Mouse (Mus musculus): ENCODE results near the gene Ddx39. TPM values are rescaled to one million over a fixed set of nuclear protein-coding genes. Genes with fewer than 3 reads are reported as not detected.

Gene Ddx39
- polyA plus RNA-seq, 1 experiment from 2014 or later: 106 TPM

DNA sequence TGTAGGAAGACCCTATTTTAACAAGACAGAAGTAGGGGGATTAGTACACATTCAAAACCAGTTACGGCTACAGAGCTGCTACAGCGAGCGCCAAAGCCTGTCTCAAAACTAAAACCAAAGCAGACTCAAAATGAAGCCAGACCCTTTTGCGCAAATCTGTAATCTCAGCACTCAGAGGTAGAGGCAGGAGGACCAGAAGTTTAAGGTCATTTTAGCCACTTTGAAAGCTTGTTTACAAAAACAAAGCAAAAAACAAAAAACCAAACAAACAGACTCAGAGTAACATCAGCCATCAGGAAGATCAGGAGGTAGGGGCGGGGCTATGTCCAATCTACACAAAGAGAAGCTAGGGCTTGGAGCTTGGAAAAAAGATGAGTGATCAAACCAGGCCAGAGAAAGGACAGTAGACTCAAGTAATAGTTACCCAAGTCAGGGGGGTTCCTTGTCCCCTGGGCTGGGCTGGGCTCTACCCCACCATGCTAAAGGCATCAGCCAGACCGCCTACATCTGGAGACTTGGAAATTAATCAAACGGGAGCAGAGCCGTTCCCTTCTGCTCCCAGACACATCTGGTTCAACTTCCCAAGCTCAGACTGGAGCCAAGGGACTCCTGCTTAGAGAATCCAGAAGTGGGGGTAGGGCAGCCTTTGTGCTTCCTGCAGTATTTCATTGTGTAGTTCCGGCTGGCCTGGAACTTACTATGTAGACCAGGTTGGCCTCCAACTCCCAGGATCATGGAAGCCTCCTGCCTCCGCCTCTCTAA, 24.2 kb downstream of the Ddx39 start:
- ATAC-seq (ENCODE audit: low read depth) (peak; percentile 67), DNase-seq (ENCODE audit: low spot score) (peak; percentile 92)
- Histone ChIP-seq H3K4me3 (ENCODE audit: low read depth, low read length) (no peak overlapping the region), H3K4me2 (ENCODE audit: low read depth, low read length) (peak overlapping the region; percentile 93), H3K36me3 (ENCODE audit: control insufficient read depth, insufficient read depth, low read length) (no peaks in the 10 kb centered on the region), H3K27me3 (replicated peaks; ENCODE audit: control insufficient read depth, insufficient read depth, low read length) (no peaks in the 10 kb centered on the region), H3K9ac (ENCODE audit: low read depth, low read length) (0 out of 2 replicates have a peak overlapping the region, but pooled peaks have one; percentile 28), H3K4me1 (ENCODE audit: control insufficient read depth, insufficient read depth, low read length) (peaks cover 26% of the 10 kb centered on the region), H3K27ac (replicated peaks; ENCODE audit: low read depth, low read length) (peak overlapping the region; percentile 70), H3K9me3 (ENCODE audit: control insufficient read depth, low read length) (no peaks in the 10 kb centered on the region)
- 53% methylated on average over 10 of the region's 10 CpGs for WGBS

DNA sequence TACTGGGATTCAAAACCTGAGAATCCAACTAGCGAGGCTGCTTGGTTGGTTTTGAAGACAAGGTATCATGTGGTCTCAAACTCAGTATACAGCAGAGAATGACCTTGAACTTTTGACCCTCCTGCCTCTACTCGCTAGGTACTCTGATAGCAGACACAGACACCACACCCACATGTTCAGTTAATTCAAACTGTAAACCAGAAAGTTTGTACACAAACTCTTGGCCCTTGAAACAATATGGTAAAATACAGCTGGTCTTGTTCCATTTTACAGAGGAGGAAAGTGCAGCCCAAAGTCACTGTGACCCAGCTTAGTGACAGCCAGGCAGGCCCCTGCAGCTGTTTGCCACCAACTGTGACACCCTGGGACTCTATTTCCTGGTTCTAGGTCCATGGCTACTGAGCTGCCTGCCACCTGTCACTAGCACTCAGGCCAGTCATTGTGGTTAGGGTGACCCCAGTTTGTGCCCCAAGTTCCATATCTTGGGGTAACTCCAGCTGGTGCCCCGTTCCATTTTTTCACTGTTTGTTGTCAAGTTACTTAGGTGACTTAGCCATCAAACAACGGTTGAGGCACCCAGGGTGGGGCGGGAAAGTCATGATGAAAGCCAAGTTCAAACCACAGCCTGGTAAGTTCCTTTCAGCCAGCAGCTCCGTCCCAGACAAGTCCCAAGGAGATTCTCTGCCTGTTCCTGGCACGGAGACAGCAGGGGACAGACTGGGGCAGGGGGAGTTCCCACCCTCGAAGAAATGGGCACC, 24.9 kb downstream of the Ddx39 start:
- Histone ChIP-seq H3K4me2 (ENCODE audit: low read depth, low read length) (peak overlapping the region; percentile 93), H3K36me3 (ENCODE audit: control insufficient read depth, insufficient read depth, low read length) (no peaks in the 10 kb centered on the region), H3K9ac (ENCODE audit: low read depth, low read length) (no peak overlapping the region), H3K27ac (replicated peaks; ENCODE audit: low read depth, low read length) (peak overlapping the region; percentile 70), H3K4me3 (ENCODE audit: low read depth, low read length) (peak overlapping the region; percentile 60), H3K4me1 (ENCODE audit: control insufficient read depth, insufficient read depth, low read length) (peaks cover 26% of the 10 kb centered on the region), H3K27me3 (replicated peaks; ENCODE audit: control insufficient read depth, insufficient read depth, low read length) (no peaks in the 10 kb centered on the region), H3K9me3 (ENCODE audit: control insufficient read depth, low read length) (no peaks in the 10 kb centered on the region)
- no peak for ATAC-seq (ENCODE audit: low read depth)
- WGBS: 28% methylated on average over 8 of the region's 8 CpGs
- DNase-seq (ENCODE audit: low spot score): no peak

DNA sequence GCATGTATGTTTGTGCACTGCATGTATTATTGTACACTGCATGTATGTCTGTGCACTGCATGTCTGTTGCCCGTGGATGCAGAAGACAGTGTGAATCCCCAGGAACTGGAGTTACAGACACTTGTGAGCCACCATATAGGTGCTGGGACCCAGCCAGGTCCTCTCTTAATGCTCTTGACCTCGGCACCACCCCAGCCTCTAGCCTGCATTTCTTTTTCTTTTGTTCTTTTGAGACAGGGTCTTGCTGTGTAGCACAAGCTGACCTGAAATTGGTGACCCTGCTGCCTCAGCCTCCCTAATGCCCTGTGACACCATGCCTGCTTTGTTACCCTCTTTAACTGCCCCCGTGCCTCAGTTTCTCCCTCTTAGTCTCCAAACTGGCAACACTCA, 25.6 kb downstream of the Ddx39 start:
- Histone ChIP-seq H3K27me3 (replicated peaks; ENCODE audit: control insufficient read depth, insufficient read depth, low read length) (no peaks in the 10 kb centered on the region), H3K36me3 (ENCODE audit: control insufficient read depth, insufficient read depth, low read length) (no peaks in the 10 kb centered on the region), H3K9me3 (ENCODE audit: control insufficient read depth, low read length) (no peaks in the 10 kb centered on the region), H3K27ac (replicated peaks; ENCODE audit: low read depth, low read length) (peak overlapping the region; percentile 70), H3K4me3 (ENCODE audit: low read depth, low read length) (peak overlapping the region; percentile 60), H3K4me1 (ENCODE audit: control insufficient read depth, insufficient read depth, low read length) (peaks cover 26% of the 10 kb centered on the region), H3K9ac (ENCODE audit: low read depth, low read length) (peak overlapping the region; percentile 75), H3K4me2 (ENCODE audit: low read depth, low read length) (peak overlapping the region; percentile 93)
- DNase-seq (ENCODE audit: low spot score): no peak
- 9% methylated on average over 3 of the region's 3 CpGs for WGBS
- ATAC-seq (ENCODE audit: low read depth): no peak; the same call in 1 of the 2 replicates

DNA sequence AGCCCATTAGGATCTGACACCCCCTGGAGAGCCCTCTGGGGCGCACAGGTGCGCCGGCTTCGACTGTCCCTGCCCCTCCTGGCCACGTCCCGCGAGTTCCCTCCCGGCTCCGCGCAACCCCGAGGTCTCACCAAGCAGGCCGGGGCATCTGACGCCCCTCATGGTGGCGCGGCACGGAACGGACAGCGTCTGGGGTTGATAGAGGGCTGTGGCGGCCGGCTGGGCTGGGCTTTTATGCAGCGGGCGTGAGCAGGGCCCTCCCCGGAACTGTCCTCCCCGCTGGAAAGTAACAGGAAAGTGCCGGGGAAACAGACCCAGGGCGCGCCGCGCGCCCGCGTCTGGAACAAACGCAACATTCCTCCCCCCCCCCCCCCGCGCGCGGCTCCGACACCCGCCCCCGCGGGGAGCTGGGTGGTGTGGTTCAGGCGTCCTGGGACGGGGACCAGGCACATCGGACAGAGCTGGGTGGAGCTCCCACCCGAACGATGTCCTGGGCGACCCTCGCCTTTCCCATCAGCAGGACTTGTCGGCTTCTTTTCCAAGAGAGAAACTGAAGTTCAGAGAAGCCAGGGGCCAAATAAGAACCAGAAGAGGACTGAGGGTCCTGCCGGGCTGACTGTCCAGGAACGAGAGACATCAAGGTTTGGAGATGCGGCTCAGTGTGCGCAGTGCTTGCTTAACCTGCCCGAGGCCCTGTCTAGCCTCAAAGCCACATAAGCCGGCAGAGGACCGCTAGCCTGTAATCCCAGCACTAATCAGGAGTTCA, 26.2 kb downstream of the Ddx39 start, which contains the start of gene Adgre5:
Gene Adgre5 (minus strand): TSS at position 351 of the 766 bp plus-strand sequence.
- Histone ChIP-seq H3K9me3 (ENCODE audit: control insufficient read depth, low read length) (no peaks in the 10 kb centered on the region), H3K27ac (replicated peaks; ENCODE audit: low read depth, low read length) (peak within 1 kb of the TSS; percentile 70), H3K36me3 (ENCODE audit: control insufficient read depth, insufficient read depth, low read length) (no peaks in the 10 kb centered on the region), H3K4me2 (ENCODE audit: low read depth, low read length) (peak within 1 kb of the TSS; percentile 93), H3K27me3 (replicated peaks; ENCODE audit: control insufficient read depth, insufficient read depth, low read length) (no peaks in the 10 kb centered on the region), H3K4me3 (ENCODE audit: low read depth, low read length) (peak within 1 kb of the TSS; percentile 60), H3K9ac (ENCODE audit: low read depth, low read length) (peak within 1 kb of the TSS; percentile 75), H3K4me1 (ENCODE audit: control insufficient read depth, insufficient read depth, low read length) (peaks cover 26% of the 10 kb centered on the region)
- DNase-seq (ENCODE audit: low spot score): peak; percentile 73
- 2% methylated on average over 41 of the region's 56 CpGs for WGBS
- peak; percentile 64 for ATAC-seq (ENCODE audit: low read depth)

DNA sequence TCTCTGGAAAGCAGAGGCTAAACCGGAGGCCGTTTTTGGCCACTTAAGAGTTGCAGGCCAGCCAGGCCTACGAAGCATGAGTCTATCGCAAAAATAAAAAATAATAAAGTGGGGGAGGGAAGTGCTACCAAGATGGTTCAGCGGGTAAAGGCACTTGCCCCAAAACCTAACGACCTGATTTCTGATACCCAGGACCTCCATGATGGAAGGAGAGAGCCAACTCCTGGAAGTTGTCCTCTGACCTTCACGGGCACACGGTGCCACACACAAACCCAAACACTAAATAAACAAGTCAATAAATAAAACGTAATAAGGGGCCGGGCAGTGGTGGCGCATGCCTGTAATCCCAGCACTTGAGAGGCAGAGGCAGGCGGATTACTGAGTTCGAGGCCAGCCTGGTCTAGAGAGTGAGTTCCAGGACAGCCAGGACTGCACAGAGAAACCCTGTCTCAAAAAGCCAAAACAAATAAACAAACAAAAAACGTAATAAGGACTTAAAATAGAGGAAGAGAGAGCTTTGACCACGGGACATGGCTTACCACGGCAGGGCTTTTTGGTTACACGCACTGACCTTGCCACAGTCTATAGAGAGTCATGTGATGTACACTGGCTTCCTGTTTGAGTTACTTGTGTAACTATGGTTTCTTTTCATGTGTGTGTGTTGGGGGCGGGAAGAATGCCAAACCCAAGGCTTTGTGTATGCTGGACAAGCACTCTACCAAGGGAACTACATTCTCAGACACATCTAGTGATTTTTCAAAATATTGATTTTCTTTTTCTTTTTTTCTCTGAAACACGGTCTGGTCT, 27.1 kb downstream of the Ddx39 start:
- H3K27ac ChIP-seq (replicated peaks; ENCODE audit: low read depth, low read length): no peak overlapping the region
- H3K4me2 ChIP-seq (ENCODE audit: low read depth, low read length): peak overlapping the region; percentile 93; the same call in 1 of the 2 replicates
- H3K36me3 ChIP-seq (ENCODE audit: control insufficient read depth, insufficient read depth, low read length): no peaks in the 10 kb centered on the region
- H3K4me1 ChIP-seq (ENCODE audit: control insufficient read depth, insufficient read depth, low read length): peaks cover 26% of the 10 kb centered on the region
- H3K9ac ChIP-seq (ENCODE audit: low read depth, low read length): 0 out of 2 replicates have a peak overlapping the region, but pooled peaks have one; percentile 75
- H3K9me3 ChIP-seq (ENCODE audit: control insufficient read depth, low read length): no peaks in the 10 kb centered on the region
- ATAC-seq (ENCODE audit: low read depth) (no peak), DNase-seq (ENCODE audit: low spot score) (no peak)
- peak overlapping the region; percentile 60 for H3K4me3 ChIP-seq (ENCODE audit: low read depth, low read length)
- 76% methylated on average over 19 of the region's 19 CpGs for WGBS
- H3K27me3 ChIP-seq (replicated peaks; ENCODE audit: control insufficient read depth, insufficient read depth, low read length): no peaks in the 10 kb centered on the region

DNA sequence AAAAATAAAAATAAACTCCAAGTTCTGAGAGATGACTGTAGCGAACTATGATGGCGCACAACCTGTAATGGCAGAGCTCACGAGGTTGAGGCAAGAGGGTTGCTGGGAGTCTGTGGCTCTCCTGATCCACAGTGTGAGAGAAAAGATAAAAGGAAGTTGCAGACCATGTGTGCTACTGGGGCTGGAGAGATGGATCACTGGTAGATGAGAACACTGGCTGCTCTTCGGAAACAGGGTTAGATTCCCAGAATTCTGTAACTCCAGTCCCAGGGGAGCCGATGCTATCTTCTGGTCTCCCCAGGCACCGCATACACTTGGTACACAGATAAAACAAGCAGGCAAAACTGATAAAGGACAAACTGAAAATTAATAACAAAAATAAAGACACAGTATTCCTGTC, 28.0 kb downstream of the Ddx39 start:
- H3K27ac ChIP-seq (replicated peaks; ENCODE audit: low read depth, low read length): no peak overlapping the region
- no peak overlapping the region for H3K4me3 ChIP-seq (ENCODE audit: low read depth, low read length)
- no peak for ATAC-seq (ENCODE audit: low read depth)
- H3K4me1 ChIP-seq (ENCODE audit: control insufficient read depth, insufficient read depth, low read length): peaks cover 19% of the 10 kb centered on the region
- no peaks in the 10 kb centered on the region; the same call in 1 of the 2 replicates for H3K27me3 ChIP-seq (replicated peaks; ENCODE audit: control insufficient read depth, insufficient read depth, low read length)
- no peaks in the 10 kb centered on the region for H3K9me3 ChIP-seq (ENCODE audit: control insufficient read depth, low read length)
- WGBS: 91% methylated on average over 6 of the region's 6 CpGs
- no peaks in the 10 kb centered on the region for H3K36me3 ChIP-seq (ENCODE audit: control insufficient read depth, insufficient read depth, low read length)
- DNase-seq (ENCODE audit: low spot score): no peak
- H3K4me2 ChIP-seq (ENCODE audit: low read depth, low read length): no peak overlapping the region
- H3K9ac ChIP-seq (ENCODE audit: low read depth, low read length): no peak overlapping the region

DNA sequence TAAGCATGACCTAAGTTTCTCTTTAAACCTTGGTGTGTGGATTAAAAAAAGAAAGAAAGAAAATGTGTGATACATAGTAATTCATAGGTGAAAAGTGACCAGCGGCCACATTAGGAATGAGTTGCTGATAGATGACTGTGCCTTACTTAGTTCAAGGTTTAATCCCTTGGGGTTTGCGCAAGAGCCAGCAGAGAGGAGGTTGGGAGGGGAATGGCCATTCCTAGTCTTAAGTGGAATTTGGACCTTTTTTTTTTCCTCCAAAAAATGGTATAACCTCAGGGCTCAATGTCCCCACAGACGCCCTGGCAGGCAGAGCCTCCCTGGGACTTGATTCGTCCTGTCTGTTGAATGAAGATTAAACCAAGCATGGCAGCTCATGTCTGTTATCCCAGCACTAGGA, 29.1 kb downstream of the Ddx39 start:
- Histone ChIP-seq H3K9ac (ENCODE audit: low read depth, low read length) (no peak overlapping the region), H3K27me3 (replicated peaks; ENCODE audit: control insufficient read depth, insufficient read depth, low read length) (no peaks in the 10 kb centered on the region; the same call in 1 of the 2 replicates), H3K9me3 (ENCODE audit: control insufficient read depth, low read length) (no peaks in the 10 kb centered on the region), H3K4me3 (ENCODE audit: low read depth, low read length) (no peak overlapping the region), H3K27ac (replicated peaks; ENCODE audit: low read depth, low read length) (no peak overlapping the region), H3K4me2 (ENCODE audit: low read depth, low read length) (no peak overlapping the region), H3K4me1 (ENCODE audit: control insufficient read depth, insufficient read depth, low read length) (peaks cover 20% of the 10 kb centered on the region), H3K36me3 (ENCODE audit: control insufficient read depth, insufficient read depth, low read length) (no peaks in the 10 kb centered on the region)
- WGBS: 84% methylated on average over 4 of the region's 4 CpGs
- no peak for ATAC-seq (ENCODE audit: low read depth)
- no peak for DNase-seq (ENCODE audit: low spot score)

Data from embryonic facial prominence, embryonic 14.5 days (tissue).